Mouse (Mus musculus) heart, embryonic 14.5 days (tissue): ENCODE results near the gene Nepn. TPM values are rescaled to one million over a fixed set of nuclear protein-coding genes. Genes with fewer than 3 reads are reported as not detected.

Source experiments
- ATAC-seq: fragments of 200-750 bp; cut with Nextera tagmentation; 2 replicates; pipeline ENCODE4 v1.8.0; 2017; ENCODE audit warnings: low read depth, moderate TSS enrichment; ENCODE audit not compliant: insufficient number of reproducible peaks, insufficient read depth, low FRiP score
- H3K27ac ChIP-seq, 2 experiments: fragments of 200-500 bp in 1 of 2; fragments of 300-500 bp in 1 of 2; sonication (generic) in 1 of 2; replicated peaks in 1 of 2; 2 replicates each; pipeline ENCODE4 v1.5.1; 2012 to 2014; ENCODE audit warnings: low read depth in 2 of 2, low read length in 2 of 2, control low read depth in 1 of 2, mild to moderate bottlenecking in 1 of 2, mixed read lengths in 1 of 2; ENCODE audit not compliant: control insufficient read depth in 1 of 2, insufficient read depth in 1 of 2
- H3K27me3 ChIP-seq: fragments of 300-500 bp; sonication (generic); 2 replicates; pipeline ENCODE4 v1.6.1; 2014; ENCODE audit warnings: mild to moderate bottlenecking, low read length, control low read depth; ENCODE audit not compliant: control insufficient read depth, insufficient read depth
- H3K36me3 ChIP-seq: fragments of 300-500 bp; sonication (generic); 2 replicates; pipeline ENCODE4 v1.6.1; 2014; ENCODE audit warnings: mild to moderate bottlenecking, control low read depth, low read length, mixed read lengths; ENCODE audit not compliant: control insufficient read depth, insufficient read depth
- H3K4me1 ChIP-seq, 2 experiments: fragments of 200-500 bp in 1 of 2; fragments of 300-500 bp in 1 of 2; sonication (generic) in 1 of 2; 2 replicates each; pipeline ENCODE4 v1.6.1; 2012 to 2014; ENCODE audit warnings: low read length in 2 of 2, control low read depth in 1 of 2, mixed read lengths in 1 of 2; ENCODE audit not compliant: control insufficient read depth in 2 of 2, insufficient read depth in 2 of 2
- H3K4me2 ChIP-seq: fragments of 300-500 bp; sonication (generic); 2 replicates; pipeline ENCODE4 v1.6.1; 2014; ENCODE audit warnings: mild to moderate bottlenecking, low read length
- H3K4me3 ChIP-seq, 2 experiments: fragments of 200-500 bp in 1 of 2; fragments of 300-500 bp in 1 of 2; sonication (generic) in 1 of 2; 2 replicates each; pipeline ENCODE4 v1.5.1; 2012 to 2014; ENCODE audit warnings: low read length in 2 of 2, mild to moderate bottlenecking in 2 of 2, control low read depth in 1 of 2, low read depth in 1 of 2, moderate library complexity in 1 of 2; ENCODE audit not compliant: control insufficient read depth in 1 of 2, insufficient read depth in 1 of 2
- H3K9ac ChIP-seq: fragments of 300-500 bp; sonication (generic); 2 replicates; pipeline ENCODE4 v1.6.1; 2014; ENCODE audit warnings: mild to moderate bottlenecking, low read length
- H3K9me3 ChIP-seq: fragments of 300-500 bp; sonication (generic); 2 replicates; pipeline ENCODE4 v1.6.1; 2016; ENCODE audit warnings: low read length, control low read depth; ENCODE audit not compliant: control insufficient read depth
- WGBS: fragments of 180-500 bp; shearing (Covaris S2); extraction: QIAGEN DNeasy Blood & Tissue Kit; methylation state at CpG from one replicate; pipeline ENCODE4 v1.1.7; 2014; 5-methylcytosine and 5-hydroxymethylcytosine counted together
- polyA plus RNA-seq: library from polyadenylated mRNA; unstranded; fragments of >200 nt; fragmentation: Nextera tagmentation; extraction: Ambion mirVana; gene quantifications from 2 replicates; pipeline ENCODE4 v1.2.1, GENCODE M21; 2014

Nepn gene
- polyA plus RNA-seq, 1 experiment from 2014 or later: not detected

- Histone ChIP-seq H3K27ac (no peak overlapping the region), H3K4me3 (no peak overlapping the region), H3K4me2 (no peak overlapping the region), H3K9ac (no peak overlapping the region), H3K36me3 (no peaks in the 10 kb centered on the region), H3K9me3 (no peaks in the 10 kb centered on the region), H3K4me1 (no peaks in the 10 kb centered on the region; a peak in 1 of 4 replicates), H3K27me3 (no peaks in the 10 kb centered on the region)
- WGBS: 88% methylated on average over 4 of the region's 4 CpGs
- ATAC-seq: no peak
Observed at GRCm38 (mm10) chr10:52373834-52374233, 14.9 kb upstream of the Nepn start.

- H3K4me1 ChIP-seq: peaks cover 0 to 5% of the 10 kb centered on the region in 2 experiments; a peak in 2 of 4 replicates
- no peak overlapping the region for H3K4me3 ChIP-seq
- H3K9me3 ChIP-seq: no peaks in the 10 kb centered on the region
- H3K36me3 ChIP-seq: no peaks in the 10 kb centered on the region
- no peak overlapping the region for H3K4me2 ChIP-seq
- H3K9ac ChIP-seq: no peak overlapping the region
- no peaks in the 10 kb centered on the region for H3K27me3 ChIP-seq
- no peak overlapping the region for H3K27ac ChIP-seq
- no peak for ATAC-seq
Observed at GRCm38 (mm10) chr10:52374651-52375050, 14.1 kb upstream of the Nepn start.

- Histone ChIP-seq H3K9me3 (no peaks in the 10 kb centered on the region), H3K4me3 (no peak overlapping the region), H3K9ac (no peak overlapping the region), H3K36me3 (no peaks in the 10 kb centered on the region), H3K4me2 (no peak overlapping the region), H3K4me1 (peaks cover 0 to 13% of the 10 kb centered on the region in 2 experiments; a peak in 3 of 4 replicates), H3K27ac (no peak overlapping the region), H3K27me3 (no peaks in the 10 kb centered on the region)
- 79% methylated on average over 2 of the region's 2 CpGs for WGBS
- ATAC-seq: no peak
Observed at GRCm38 (mm10) chr10:52376422-52376821, 12.3 kb upstream of the Nepn start.

GRCm38 (mm10) chr10:52377813-52378212 is 11.0 kb upstream of the Nepn start:
- Histone ChIP-seq H3K4me1 (peaks cover 0 to 15% of the 10 kb centered on the region in 2 experiments; a peak in 3 of 4 replicates), H3K27ac (no peak overlapping the region), H3K27me3 (no peaks in the 10 kb centered on the region), H3K9me3 (no peaks in the 10 kb centered on the region), H3K36me3 (no peaks in the 10 kb centered on the region), H3K9ac (no peak overlapping the region), H3K4me3 (no peak overlapping the region), H3K4me2 (no peak overlapping the region)
- 96% methylated on average over 2 of the region's 2 CpGs for WGBS
- no peak for ATAC-seq

- Histone ChIP-seq H3K4me1 (peaks cover 0 to 17% of the 10 kb centered on the region in 2 experiments; a peak in 3 of 4 replicates), H3K27me3 (no peaks in the 10 kb centered on the region), H3K27ac (peak overlapping the region; percentile 80 to 90), H3K9me3 (no peaks in the 10 kb centered on the region), H3K4me3 (peak overlapping the region; percentile 68 to 87), H3K36me3 (no peaks in the 10 kb centered on the region), H3K4me2 (peak overlapping the region; percentile 91), H3K9ac (peak overlapping the region; percentile 91)
- under 1% methylated on average over 19 of the region's 19 CpGs for WGBS
- 0 out of 2 replicates have a peak, but pooled peaks have one; percentile 13 for ATAC-seq
Observed at GRCm38 (mm10) chr10:52381321-52381801, 7.4 kb upstream of the Nepn start.

GRCm38 (mm10) chr10:52381845-52382591 is 6.8 kb upstream of the Nepn start, which contains the start of gene Gopc:
Gene Gopc, minus strand, starts transcription at chr10:52382124.
- Histone ChIP-seq H3K27me3 (no peaks in the 10 kb centered on the region), H3K27ac (peak within 1 kb of the TSS; percentile 90 to 96), H3K4me2 (peak within 1 kb of the TSS; percentile 91), H3K36me3 (no peaks in the 10 kb centered on the region), H3K4me3 (peak within 1 kb of the TSS; percentile 68 to 87), H3K9me3 (no peaks in the 10 kb centered on the region), H3K9ac (peak within 1 kb of the TSS; percentile 91), H3K4me1 (peaks cover 0 to 17% of the 10 kb centered on the region in 2 experiments; a peak in 3 of 4 replicates)
- under 1% methylated on average over 57 of the region's 71 CpGs for WGBS
- peak; percentile 97 for ATAC-seq

- Histone ChIP-seq H3K27ac (no peak overlapping the region), H3K27me3 (no peaks in the 10 kb centered on the region), H3K9me3 (no peaks in the 10 kb centered on the region), H3K4me1 (peaks cover 0 to 17% of the 10 kb centered on the region in 2 experiments; a peak in 3 of 4 replicates), H3K4me3 (peak overlapping the region in 1 of 2 experiments; percentile 68; a peak in 2 of 4 replicates), H3K9ac (peak overlapping the region; percentile 91; the same call in 1 of the 2 replicates), H3K36me3 (no peaks in the 10 kb centered on the region), H3K4me2 (peak overlapping the region; percentile 72)
- 80% methylated on average over 6 of the region's 6 CpGs for WGBS
- ATAC-seq: no peak
Observed at GRCm38 (mm10) chr10:52383022-52383421, 5.8 kb upstream of the Nepn start.
